Mouse (Mus musculus): ENCODE measurements at regions not wholly inside any gene's neighbourhood (a gene's known extent, or its start where the extent isn't known, plus 50 kb on each side); places are given as distances from the start of the nearest gene placed in this dataset.
"Not testable (repeated sequence)": the region's sequence is repeated elsewhere in the genome, so short reads cannot be mapped to it uniquely, and the experiment has no call there.

GRCm38 (mm10) chr3:8206623-8207404, 1403.1 kb downstream of the Zfp704 start:
- Histone ChIP-seq H3K4me1 (ENCODE audit: control insufficient read depth, insufficient read depth, low read length) (no peaks in the 10 kb centered on the region), H3K27ac (no peak overlapping the region), H3K27me3 (ENCODE audit: control insufficient read depth, insufficient read depth, low read length) (no peaks in the 10 kb centered on the region), H3K9ac (ENCODE audit: low read depth, low read length) (no peak overlapping the region), H3K36me3 (ENCODE audit: control insufficient read depth, insufficient read depth, low read length) (no peaks in the 10 kb centered on the region), H3K4me3 (no peak overlapping the region), H3K79me2 (replicated peaks; ENCODE audit: control insufficient read depth, insufficient read depth, low read length) (no peaks in the 10 kb centered on the region)
- 63% methylated on average over 6 of the region's 6 CpGs for WGBS
- intact Hi-C loops (cut with DNase I): no loop called here
- DNase-seq: no peak
- TF ChIP-seq POLR2A (IDR thresholded peaks at IDR 0.05; ENCODE audit: insufficient read depth, low read depth, low read length) (no peak), CTCF (IDR thresholded peaks at IDR 0.05) (no peak), EP300 (IDR thresholded peaks at IDR 0.05; ENCODE audit: insufficient read depth, low read depth, low read length) (no peak)

- no peak overlapping the region for H3K9ac ChIP-seq (ENCODE audit: low read depth, low read length)
- intact Hi-C loops (cut with DNase I): no loop called here
- 78% methylated on average over 4 of the region's 4 CpGs for WGBS
- no peak overlapping the region for H3K4me3 ChIP-seq
- no peaks in the 10 kb centered on the region for H3K79me2 ChIP-seq (replicated peaks; ENCODE audit: control insufficient read depth, insufficient read depth, low read length)
- H3K36me3 ChIP-seq (ENCODE audit: control insufficient read depth, insufficient read depth, low read length): no peaks in the 10 kb centered on the region
- TF ChIP-seq EP300 (IDR thresholded peaks at IDR 0.05; ENCODE audit: insufficient read depth, low read depth, low read length) (no peak), CTCF (IDR thresholded peaks at IDR 0.05) (no peak), POLR2A (IDR thresholded peaks at IDR 0.05; ENCODE audit: insufficient read depth, low read depth, low read length) (no peak)
- no peak overlapping the region for H3K27ac ChIP-seq
- H3K27me3 ChIP-seq (ENCODE audit: control insufficient read depth, insufficient read depth, low read length): no peaks in the 10 kb centered on the region
- no peak for DNase-seq
- H3K4me1 ChIP-seq (ENCODE audit: control insufficient read depth, insufficient read depth, low read length): no peaks in the 10 kb centered on the region; the same call in 1 of the 2 replicates
These were observed 1446.9 kb downstream of the Zfp704 start for GRCm38 (mm10) chr3:8163030-8163429.

DNA sequence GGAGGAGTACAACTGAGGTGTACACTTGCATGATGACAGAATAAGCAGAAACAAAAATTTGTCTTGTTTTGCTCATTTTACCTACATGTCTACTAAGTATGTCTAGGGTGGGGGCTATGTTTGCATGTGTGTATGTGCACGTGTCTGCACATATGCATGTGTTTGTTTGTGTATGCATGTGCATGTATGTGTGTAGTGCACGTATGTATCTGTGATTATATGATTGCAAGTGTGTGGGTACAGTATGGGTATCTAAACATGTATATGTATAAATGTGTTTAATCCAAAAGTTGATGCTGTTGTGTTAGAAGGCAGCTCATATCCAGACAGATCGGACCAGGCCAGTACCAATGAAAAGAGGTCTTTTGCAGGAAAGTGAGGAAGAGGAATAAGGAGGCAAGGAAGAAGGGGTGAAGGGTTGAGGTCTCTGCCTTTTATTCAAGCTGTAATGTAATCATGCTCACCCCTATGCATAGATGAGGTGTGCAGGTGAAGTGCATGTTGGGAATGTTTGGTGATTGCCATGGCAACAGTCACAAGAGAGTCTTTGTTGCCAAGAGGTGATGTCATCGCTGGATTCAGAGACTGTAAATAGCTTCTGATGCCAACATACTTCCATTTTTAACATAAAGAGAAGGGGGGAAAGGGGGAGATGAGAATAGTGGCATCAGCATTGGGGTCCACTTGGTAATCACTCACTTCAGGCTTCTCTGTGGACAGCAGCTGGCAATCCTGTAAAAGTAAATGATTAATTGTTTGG, 1447.7 kb downstream of the Zfp704 start:
- Histone ChIP-seq H3K36me3 (ENCODE audit: control insufficient read depth, insufficient read depth, low read length) (no peaks in the 10 kb centered on the region), H3K4me1 (ENCODE audit: control insufficient read depth, insufficient read depth, low read length) (no peaks in the 10 kb centered on the region; the same call in 1 of the 2 replicates), H3K4me3 (no peak overlapping the region), H3K27me3 (ENCODE audit: control insufficient read depth, insufficient read depth, low read length) (no peaks in the 10 kb centered on the region), H3K27ac (no peak overlapping the region), H3K79me2 (replicated peaks; ENCODE audit: control insufficient read depth, insufficient read depth, low read length) (no peaks in the 10 kb centered on the region), H3K9ac (ENCODE audit: low read depth, low read length) (no peak overlapping the region)
- intact Hi-C loops (cut with DNase I): no loop called here
- 65% methylated on average over 4 of the region's 4 CpGs for WGBS
- no peak for TF ChIP-seq EP300 (IDR thresholded peaks at IDR 0.05; ENCODE audit: insufficient read depth, low read depth, low read length)
- no peak for TF ChIP-seq CTCF (IDR thresholded peaks at IDR 0.05)
- no peak for TF ChIP-seq POLR2A (IDR thresholded peaks at IDR 0.05; ENCODE audit: insufficient read depth, low read depth, low read length)
- DNase-seq: no peak

- 71% methylated on average over 2 of the region's 2 CpGs for WGBS
- no peaks in the 10 kb centered on the region for H3K27me3 ChIP-seq (ENCODE audit: control insufficient read depth, insufficient read depth, low read length)
- no peak overlapping the region for H3K9ac ChIP-seq (ENCODE audit: low read depth, low read length)
- no peak overlapping the region for H3K27ac ChIP-seq
- no peak overlapping the region for H3K4me3 ChIP-seq
- TF ChIP-seq POLR2A (IDR thresholded peaks at IDR 0.05; ENCODE audit: insufficient read depth, low read depth, low read length) (no peak), CTCF (IDR thresholded peaks at IDR 0.05) (no peak), EP300 (IDR thresholded peaks at IDR 0.05; ENCODE audit: insufficient read depth, low read depth, low read length) (no peak)
- no peaks in the 10 kb centered on the region for H3K4me1 ChIP-seq (ENCODE audit: control insufficient read depth, insufficient read depth, low read length)
- H3K79me2 ChIP-seq (replicated peaks; ENCODE audit: control insufficient read depth, insufficient read depth, low read length): no peaks in the 10 kb centered on the region
- intact Hi-C loops (cut with DNase I): no loop called here
- no peaks in the 10 kb centered on the region for H3K36me3 ChIP-seq (ENCODE audit: control insufficient read depth, insufficient read depth, low read length)
- DNase-seq: no peak
These were observed 1466.9 kb downstream of the Zfp704 start for GRCm38 (mm10) chr3:8143016-8143415.

- Histone ChIP-seq H3K79me2 (replicated peaks; ENCODE audit: control insufficient read depth, insufficient read depth, low read length) (no peaks in the 10 kb centered on the region), H3K27me3 (ENCODE audit: control insufficient read depth, insufficient read depth, low read length) (no peaks in the 10 kb centered on the region), H3K4me1 (ENCODE audit: control insufficient read depth, insufficient read depth, low read length) (no peaks in the 10 kb centered on the region), H3K4me3 (no peak overlapping the region), H3K9ac (ENCODE audit: low read depth, low read length) (no peak overlapping the region), H3K36me3 (ENCODE audit: control insufficient read depth, insufficient read depth, low read length) (no peaks in the 10 kb centered on the region), H3K27ac (no peak overlapping the region)
- WGBS: 81% methylated on average over 3 of the region's 3 CpGs
- TF ChIP-seq EP300 (IDR thresholded peaks at IDR 0.05; ENCODE audit: insufficient read depth, low read depth, low read length): no peak
- no peak for TF ChIP-seq CTCF (IDR thresholded peaks at IDR 0.05)
- TF ChIP-seq POLR2A (IDR thresholded peaks at IDR 0.05; ENCODE audit: insufficient read depth, low read depth, low read length): no peak
- intact Hi-C loops (cut with DNase I): no loop called here
- no peak for DNase-seq
These were observed 1467.7 kb downstream of the Zfp704 start for GRCm38 (mm10) chr3:8142190-8142589.

DNA sequence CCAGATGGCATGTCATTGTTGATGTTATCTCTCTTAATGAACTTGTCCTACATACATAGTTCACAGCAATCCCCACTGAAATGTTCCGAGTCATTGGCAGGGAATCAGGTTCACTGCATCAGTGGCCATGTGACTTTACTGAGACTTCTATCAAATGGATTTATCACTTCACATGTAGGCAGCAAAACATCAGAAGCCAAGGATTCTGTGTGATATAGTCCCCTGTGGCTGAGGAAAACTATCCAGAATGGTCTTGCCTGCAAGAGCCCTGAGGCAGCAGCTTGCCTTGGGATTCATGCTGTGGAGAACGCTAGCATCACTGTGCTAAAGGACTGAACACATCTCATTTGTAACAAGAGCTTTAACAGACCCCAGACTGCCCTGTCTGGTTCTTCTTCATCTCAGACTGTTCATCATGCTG, 1468.2 kb downstream of the Zfp704 start:
- DNase-seq: no peak
- H3K4me1 ChIP-seq (ENCODE audit: control insufficient read depth, insufficient read depth, low read length): no peaks in the 10 kb centered on the region
- no peaks in the 10 kb centered on the region for H3K27me3 ChIP-seq (ENCODE audit: control insufficient read depth, insufficient read depth, low read length)
- TF ChIP-seq POLR2A (IDR thresholded peaks at IDR 0.05; ENCODE audit: insufficient read depth, low read depth, low read length) (no peak), EP300 (IDR thresholded peaks at IDR 0.05; ENCODE audit: insufficient read depth, low read depth, low read length) (no peak), CTCF (IDR thresholded peaks at IDR 0.05) (no peak)
- intact Hi-C loops (cut with DNase I): no loop called here
- no peak overlapping the region for H3K27ac ChIP-seq
- H3K36me3 ChIP-seq (ENCODE audit: control insufficient read depth, insufficient read depth, low read length): no peaks in the 10 kb centered on the region
- 57% methylated on average over 2 of the region's 2 CpGs for WGBS
- no peaks in the 10 kb centered on the region for H3K79me2 ChIP-seq (replicated peaks; ENCODE audit: control insufficient read depth, insufficient read depth, low read length)
- no peak overlapping the region for H3K9ac ChIP-seq (ENCODE audit: low read depth, low read length)
- no peak overlapping the region for H3K4me3 ChIP-seq

- H3K27me3 ChIP-seq (ENCODE audit: control insufficient read depth, insufficient read depth, low read length); H3K36me3 ChIP-seq (ENCODE audit: control insufficient read depth, insufficient read depth, low read length); intact Hi-C loops (cut with DNase I); H3K4me1 ChIP-seq (ENCODE audit: control insufficient read depth, insufficient read depth, low read length); H3K9ac ChIP-seq (ENCODE audit: low read depth, low read length); H3K4me3 ChIP-seq; H3K79me2 ChIP-seq (replicated peaks; ENCODE audit: control insufficient read depth, insufficient read depth, low read length); DNase-seq; H3K27ac ChIP-seq: not testable (repeated sequence)
- 57% methylated on average over 1 of the region's 1 CpGs for WGBS
These were observed 1486.2 kb downstream of the Zfp704 start for GRCm38 (mm10) chr3:8123641-8124040.

Data from heart, adult 2 months (tissue).